Mouse (Mus musculus) heart, embryonic 11.5 days (tissue): Measurements from ENCODE around the gene Tcp10a. TPM values are rescaled to one million over a fixed set of nuclear protein-coding genes. Genes with fewer than 3 reads are reported as not detected.
"Not testable (repeated sequence)": the region's sequence is repeated elsewhere in the genome, so short reads cannot be mapped to it uniquely, and the experiment has no call there.

ENCODE experiments used
- ATAC-seq: fragments of 200-750 bp; cut with Nextera tagmentation; replicated peaks from 2 replicates; pipeline ENCODE4 v1.8.0; 2017; ENCODE audit warnings: moderate library complexity; ENCODE audit not compliant: insufficient number of reproducible peaks, low FRiP score, low TSS enrichment
- H3K27ac ChIP-seq: fragments of 300-500 bp; sonication (generic); 2 replicates; pipeline ENCODE4 v1.5.1; 2014; ENCODE audit warnings: mild to moderate bottlenecking, low read depth, low read length
- H3K27me3 ChIP-seq: fragments of 300-500 bp; sonication (generic); 2 replicates; pipeline ENCODE4 v1.6.1; 2014; ENCODE audit warnings: mild to moderate bottlenecking, low read length, mixed read lengths; ENCODE audit not compliant: control insufficient read depth, insufficient read depth
- H3K36me3 ChIP-seq: fragments of 300-500 bp; sonication (generic); 2 replicates; pipeline ENCODE4 v1.6.1; 2014; ENCODE audit warnings: mild to moderate bottlenecking, low read length, moderate library complexity, mixed read lengths; ENCODE audit not compliant: control insufficient read depth, insufficient read depth
- H3K4me1 ChIP-seq: fragments of 300-500 bp; sonication (generic); 2 replicates; pipeline ENCODE4 v1.6.1; 2014; ENCODE audit warnings: low read length; ENCODE audit not compliant: control insufficient read depth, insufficient read depth
- H3K4me2 ChIP-seq: fragments of 300-500 bp; sonication (generic); 2 replicates; pipeline ENCODE4 v1.6.1; 2014; ENCODE audit warnings: mild to moderate bottlenecking, moderate library complexity
- H3K4me3 ChIP-seq: fragments of 300-500 bp; sonication (generic); 2 replicates; pipeline ENCODE4 v1.5.1; 2014; ENCODE audit warnings: low read depth, low read length
- H3K9ac ChIP-seq: fragments of 300-500 bp; sonication (generic); 2 replicates; pipeline ENCODE4 v1.6.1; 2014; ENCODE audit warnings: mild to moderate bottlenecking, low read depth, low read length, moderate library complexity
- H3K9me3 ChIP-seq: fragments of 300-500 bp; sonication (generic); replicated peaks from 2 replicates; pipeline ENCODE4 v1.6.1; 2016; ENCODE audit warnings: low read length; ENCODE audit not compliant: control insufficient read depth
- WGBS: fragments of 180-500 bp; shearing (Covaris S2); extraction: QIAGEN DNeasy Blood & Tissue Kit; methylation state at CpG from one replicate; pipeline ENCODE4 v1.1.7; 2014; ENCODE audit not compliant: insufficient replicate concordance; 5-methylcytosine and 5-hydroxymethylcytosine counted together
- polyA plus RNA-seq: library from polyadenylated mRNA; unstranded; fragments of >200 nt; fragmentation: Nextera tagmentation; extraction: Ambion mirVana; gene quantifications from 2 replicates; pipeline ENCODE4 v1.2.1, GENCODE M21; 2014

Gene Tcp10a
- polyA plus RNA-seq, 1 experiment from 2014 or later: 0.24 TPM

DNA sequence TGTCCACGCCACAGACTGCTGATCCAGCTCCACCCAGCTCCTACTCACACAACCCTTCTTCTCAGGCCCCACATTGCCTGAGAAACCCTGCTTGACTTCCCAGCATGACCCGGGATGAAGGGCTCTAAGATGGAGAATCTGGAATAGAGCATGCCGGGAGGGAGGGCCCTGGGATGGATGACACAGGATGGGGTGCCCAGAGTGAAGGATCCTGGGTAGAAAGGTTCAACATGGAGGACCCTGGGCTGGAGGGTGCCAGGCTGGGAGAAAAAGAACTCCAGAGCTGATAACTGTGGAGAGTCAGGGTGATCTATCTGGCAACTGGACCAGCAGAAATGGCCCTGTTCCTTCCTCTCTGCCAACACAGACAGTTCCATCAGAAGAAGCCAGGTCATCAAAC is 41.2 kb downstream of the Tcp10a start:
- WGBS: no CpG with 5 or more reads among the region's 3 CpGs
- H3K27me3 ChIP-seq, H3K9me3 ChIP-seq, H3K9ac ChIP-seq, H3K4me1 ChIP-seq, H3K4me3 ChIP-seq, ATAC-seq, H3K4me2 ChIP-seq, H3K36me3 ChIP-seq, H3K27ac ChIP-seq: not testable (repeated sequence)

- H3K4me2 ChIP-seq, ATAC-seq: not testable (repeated sequence)
- no CpG with 5 or more reads among the region's 1 CpGs for WGBS
Measured at GRCm38 (mm10) chr17:7366265-7366664, 41.8 kb downstream of the Tcp10a start.

DNA sequence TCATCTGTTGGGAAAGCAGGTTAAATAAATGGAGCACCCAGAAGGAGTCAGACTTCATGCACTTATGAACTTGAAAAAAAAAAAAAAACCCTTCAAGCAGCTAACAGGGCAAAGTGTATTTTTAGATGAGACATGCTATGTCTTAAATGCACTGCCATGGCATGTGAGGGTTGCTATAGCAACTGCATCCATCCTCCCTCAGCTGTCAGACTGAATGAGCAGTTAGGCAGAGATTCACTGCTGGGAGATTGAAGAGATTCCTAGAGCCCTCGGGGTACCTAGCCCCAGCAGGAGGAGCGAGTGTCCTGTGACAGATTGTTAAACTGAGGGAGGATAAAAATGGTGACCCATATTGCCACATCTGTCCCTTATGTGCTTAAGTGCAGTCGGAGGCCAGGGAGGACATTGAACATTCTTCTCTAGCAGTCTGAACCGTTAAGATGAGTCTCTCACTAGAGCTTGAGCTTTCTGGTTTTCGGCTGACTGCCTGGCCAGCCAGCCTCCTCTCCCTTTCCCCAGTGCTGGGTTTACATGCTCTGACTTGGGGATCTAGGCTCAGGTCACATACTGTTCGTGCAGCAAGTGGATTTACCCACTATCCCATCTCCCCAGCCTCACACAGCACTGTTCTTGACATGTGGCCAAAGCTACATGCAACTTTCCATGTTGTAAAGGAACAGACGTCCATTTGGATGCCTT is 42.4 kb downstream of the Tcp10a start:
- not testable (repeated sequence) for H3K27me3 ChIP-seq, H3K36me3 ChIP-seq

More at GRCm38 (mm10) chr17:7366265-7366664, 41.8 kb downstream of the Tcp10a start:
- H3K4me1 ChIP-seq, H3K36me3 ChIP-seq, H3K9me3 ChIP-seq, H3K4me3 ChIP-seq, H3K9ac ChIP-seq, H3K27me3 ChIP-seq, H3K27ac ChIP-seq: not testable (repeated sequence)

DNA sequence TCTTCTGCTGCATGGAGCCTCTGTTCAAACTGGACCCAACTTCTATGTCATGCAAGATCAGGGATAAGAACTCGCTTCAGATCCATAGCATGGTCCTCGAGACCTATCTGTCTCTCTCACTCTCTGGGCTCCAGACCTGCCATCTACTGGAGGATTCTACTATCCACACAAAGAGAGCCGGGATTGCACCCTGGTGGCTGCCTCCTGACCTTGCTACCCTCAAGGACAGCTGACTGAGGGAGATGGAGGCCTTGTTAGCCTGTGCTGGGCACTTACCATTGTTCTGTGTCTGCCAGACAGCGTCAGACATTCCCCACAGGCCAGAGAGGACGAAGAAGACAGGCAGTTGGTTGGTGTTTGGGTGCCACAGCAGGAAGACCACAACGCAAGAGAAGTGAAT is 45.0 kb downstream of the Tcp10a start:
- H3K4me1 ChIP-seq, H3K9ac ChIP-seq, H3K4me2 ChIP-seq, H3K36me3 ChIP-seq, H3K9me3 ChIP-seq, ATAC-seq, H3K27me3 ChIP-seq, H3K27ac ChIP-seq, H3K4me3 ChIP-seq: not testable (repeated sequence)
- WGBS: 77% methylated on average over 4 of the region's 6 CpGs

More for the DNA sequence above, 42.4 kb downstream of the Tcp10a start:
- 48% methylated on average over 3 of the region's 7 CpGs for WGBS
- H3K4me3 ChIP-seq, ATAC-seq, H3K27ac ChIP-seq, H3K9ac ChIP-seq, H3K4me2 ChIP-seq, H3K4me1 ChIP-seq, H3K9me3 ChIP-seq: not testable (repeated sequence)

DNA sequence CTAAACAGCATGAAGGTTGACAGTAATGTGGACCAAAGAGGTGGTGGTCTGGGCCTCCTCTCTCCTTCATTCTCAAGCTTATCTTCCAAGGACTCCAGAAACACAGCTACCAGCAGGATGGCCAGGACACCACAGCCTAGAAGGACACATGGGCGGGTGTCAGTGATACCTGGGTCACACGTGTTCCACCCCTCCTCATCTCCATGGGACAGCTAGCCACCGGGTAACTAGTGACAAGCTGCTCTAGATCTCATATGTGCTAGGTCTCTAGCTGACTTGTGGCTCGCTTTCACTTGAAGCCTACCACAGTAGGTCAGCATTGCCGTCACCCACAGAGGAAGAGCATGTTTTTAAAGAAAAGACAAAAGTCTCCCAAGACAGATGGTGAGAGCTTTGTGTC is 47.4 kb downstream of the Tcp10a start, which contains the start of gene Gm49630:
Gene Gm49630, minus strand, starts transcription at position 101 of the 400 bp plus-strand sequence.
- H3K9me3 ChIP-seq, H3K27ac ChIP-seq, H3K9ac ChIP-seq, H3K4me2 ChIP-seq, H3K27me3 ChIP-seq, H3K36me3 ChIP-seq, H3K4me3 ChIP-seq, H3K4me1 ChIP-seq, ATAC-seq: not testable (repeated sequence)
- WGBS: 80% methylated on average over 1 of the region's 5 CpGs

DNA sequence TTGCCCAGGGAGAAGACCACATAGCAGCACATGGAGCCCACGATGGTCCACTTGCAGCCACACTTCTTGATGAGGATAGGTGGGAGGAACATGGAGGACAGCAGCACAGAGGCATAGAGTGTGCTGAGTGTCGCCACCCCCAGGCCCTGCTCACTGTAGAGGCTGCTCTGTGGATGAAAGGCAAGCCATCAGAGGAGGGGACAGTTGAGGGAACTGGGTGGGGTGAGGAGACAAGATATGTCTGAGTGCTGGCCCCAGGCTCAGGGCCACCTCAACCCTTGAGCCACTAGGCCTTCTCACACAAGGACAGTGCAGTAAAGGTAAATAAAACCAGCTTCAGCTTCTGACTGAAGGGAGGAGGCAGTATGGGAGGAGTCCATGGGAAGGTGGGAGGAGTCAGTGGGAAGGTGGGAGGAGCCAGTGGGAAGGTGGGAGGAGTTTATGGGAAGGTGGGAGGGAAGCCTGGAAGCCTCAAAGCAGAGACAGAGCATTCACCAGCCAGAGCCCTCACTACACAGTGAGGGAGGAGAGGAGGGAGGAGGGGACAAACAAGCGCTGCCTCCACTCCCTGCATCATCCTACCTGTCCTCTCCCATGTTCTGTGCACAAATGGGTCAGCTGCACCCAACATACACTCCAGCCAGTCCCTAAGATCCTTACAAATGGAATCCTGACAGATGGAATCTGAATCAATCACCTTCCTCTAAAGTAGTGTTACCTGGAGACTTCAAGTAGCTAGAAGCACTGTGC is 52.7 kb downstream of the Tcp10a start:
- not testable (repeated sequence) for H3K9ac ChIP-seq, H3K27ac ChIP-seq, H3K27me3 ChIP-seq, H3K36me3 ChIP-seq, H3K4me1 ChIP-seq, H3K4me3 ChIP-seq, H3K9me3 ChIP-seq, H3K4me2 ChIP-seq
- 90% methylated on average over 1 of the region's 3 CpGs for WGBS
- ATAC-seq: 0 out of 2 replicates have a peak, but pooled peaks have one; percentile 39

GRCm38 (mm10) chr17:7377907-7378306 is 53.5 kb downstream of the Tcp10a start:
- not testable (repeated sequence) for H3K9ac ChIP-seq, H3K36me3 ChIP-seq, H3K4me1 ChIP-seq, ATAC-seq, H3K27ac ChIP-seq, H3K4me2 ChIP-seq, H3K4me3 ChIP-seq, H3K27me3 ChIP-seq, H3K9me3 ChIP-seq
- 37% methylated on average over 2 of the region's 3 CpGs for WGBS

DNA sequence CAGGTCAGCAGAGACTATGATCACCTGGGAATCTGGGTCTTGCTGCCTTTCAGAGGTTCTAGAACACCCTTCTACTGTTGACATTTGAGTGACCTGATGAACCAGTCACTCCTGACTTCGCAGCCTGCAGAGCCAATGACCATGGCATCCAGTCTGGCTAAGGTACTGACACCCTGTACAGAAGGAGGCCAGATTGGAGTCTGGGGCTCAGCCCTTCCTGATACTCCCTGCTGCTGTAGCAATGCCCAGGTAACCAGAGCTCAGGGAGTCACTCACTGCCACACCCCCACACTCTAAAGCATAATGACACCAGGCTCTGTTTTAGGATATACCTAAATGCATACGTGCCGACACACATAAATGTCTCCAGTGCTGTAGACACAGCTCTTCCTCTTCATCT is 58.3 kb downstream of the Tcp10a start:
- WGBS: 88% methylated on average over 1 of the region's 3 CpGs
- not testable (repeated sequence) for ATAC-seq, H3K4me3 ChIP-seq, H3K27me3 ChIP-seq, H3K27ac ChIP-seq, H3K9me3 ChIP-seq, H3K9ac ChIP-seq, H3K4me2 ChIP-seq, H3K4me1 ChIP-seq, H3K36me3 ChIP-seq
